Mouse (Mus musculus) R1 (cell line): ENCODE measurements around the gene Aco1.
"Not testable (repeated sequence)": the region's sequence is repeated elsewhere in the genome, so short reads cannot be mapped to it uniquely, and the experiment has no call there.

Experiments used
- DNase-seq: peaks from one replicate; pipeline ENCODE4 v3.0.0-alpha.2; 2018; ENCODE audit warnings: low read depth, low spot score

Gene Aco1

GRCm38 (mm10) chr4:40142743-40143532, at the start of gene Aco1:
Aco1 (plus strand) TSS chr4:40143081.
- DNase-seq = peak; percentile 98

- DNase-seq = no peak
These were observed 47.9 kb upstream of the Aco1 start for GRCm38 (mm10) chr4:40094974-40095373.

GRCm38 (mm10) chr4:40102996-40103395, 39.9 kb upstream of the Aco1 start:
- no peak for DNase-seq

GRCm38 (mm10) chr4:40106004-40106536, 36.8 kb upstream of the Aco1 start:
- peak; percentile 87 for DNase-seq

GRCm38 (mm10) chr4:40108030-40108429, 34.9 kb upstream of the Aco1 start:
- peak; percentile 9 for DNase-seq

GRCm38 (mm10) chr4:40113173-40113572, 29.7 kb upstream of the Aco1 start:
- DNase-seq = no peak

- DNase-seq = peak; percentile 45
These were observed 21.7 kb upstream of the Aco1 start for GRCm38 (mm10) chr4:40121221-40121620.

GRCm38 (mm10) chr4:40122291-40122690, 20.6 kb upstream of the Aco1 start:
- not testable (repeated sequence) for DNase-seq

GRCm38 (mm10) chr4:40134468-40135102, 8.3 kb upstream of the Aco1 start:
- DNase-seq = peak; percentile 73

GRCm38 (mm10) chr4:40136519-40136918, 6.4 kb upstream of the Aco1 start:
- DNase-seq = no peak

- DNase-seq = no peak
These were observed 3.1 kb upstream of the Aco1 start for GRCm38 (mm10) chr4:40139663-40140255.

- no peak for DNase-seq
These were observed 621 bp downstream of the Aco1 start for GRCm38 (mm10) chr4:40143533-40143871.

GRCm38 (mm10) chr4:40144543-40144942, 1.7 kb downstream of the Aco1 start:
- no peak for DNase-seq

GRCm38 (mm10) chr4:40144981-40145380, 2.1 kb downstream of the Aco1 start:
- DNase-seq = no peak

GRCm38 (mm10) chr4:40148281-40148680, 5.4 kb downstream of the Aco1 start:
- no peak for DNase-seq

- no peak for DNase-seq
These were observed 7.2 kb downstream of the Aco1 start for GRCm38 (mm10) chr4:40150046-40150445.

- DNase-seq = no peak
These were observed 9.9 kb downstream of the Aco1 start for GRCm38 (mm10) chr4:40152771-40153170.

GRCm38 (mm10) chr4:40153500-40153899, 10.6 kb downstream of the Aco1 start:
- no peak for DNase-seq

- DNase-seq = no peak
These were observed 11.9 kb downstream of the Aco1 start for GRCm38 (mm10) chr4:40154751-40155150.

- no peak for DNase-seq
These were observed 12.7 kb downstream of the Aco1 start for GRCm38 (mm10) chr4:40155467-40155999.

- DNase-seq = no peak
These were observed 13.3 kb downstream of the Aco1 start for GRCm38 (mm10) chr4:40156153-40156552.
